ENCODE assay signal across 10 mouse cellular contexts in the genomic region with DNA sequence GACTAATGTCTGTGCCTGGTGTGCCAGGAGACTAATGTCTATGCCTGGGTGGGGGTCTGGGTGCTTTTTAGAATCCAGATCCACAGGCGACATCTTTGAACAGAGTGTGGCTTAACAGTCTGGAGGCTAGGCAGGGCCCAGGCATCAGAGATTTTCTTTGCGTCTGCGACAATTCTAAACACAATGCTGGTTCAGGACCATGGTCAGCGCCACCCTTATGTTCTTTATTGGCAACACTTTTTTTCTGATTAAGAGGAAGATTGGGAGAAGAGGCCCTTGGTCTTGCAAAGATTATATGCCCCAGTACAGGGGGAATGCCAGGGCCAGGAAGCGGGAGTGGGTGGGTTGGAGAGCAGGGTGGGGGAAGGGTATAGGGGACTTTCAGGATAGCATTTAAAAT.
DNase-seq lines count a peak whose midpoint lies in the region; ATAC-seq and TF ChIP-seq lines count a peak whose summit lies in the region.
"Had no signal": no experiment of that assay in that cellular context is flagged by ENCODE, and none has a peak within 500 bp of the region (broad histone marks: within the 10 kb centered on the region; RNA-seq: fewer than 3 reads in every experiment).

No protein-coding gene starts in this region.

- 37% methylated on average over 5 of the region's 5 CpGs for WGBS in thymus, adult 2 months

- no peak for TF ChIP-seq POLR2A in thymus, adult 2 months (IDR thresholded peaks at IDR 0.05; ENCODE audit: control insufficient read depth, extremely low read depth, insufficient read depth, low read length, poor library complexity)

- intact Hi-C loops in gastrocnemius, postnatal 36 days (cut with DNase I), result no loop called here

- no peak overlapping the region for H3K4me3 ChIP-seq in thymus, adult 2 months (ENCODE audit: control insufficient read depth, insufficient read depth, low read length)
- H3K4me3 ChIP-seq: limb, embryonic 15.5 days had no signal

- no peak for TF ChIP-seq CTCF in thymus, adult 2 months (IDR thresholded peaks at IDR 0.05; ENCODE audit: borderline replicate concordance, control insufficient read depth, extremely low read depth, insufficient read depth, low read length, poor library complexity)

- no peak overlapping the region for H3K27ac ChIP-seq in thymus, adult 2 months (ENCODE audit: control insufficient read depth, insufficient read depth, low read length)
- H3K27ac ChIP-seq: limb, embryonic 15.5 days had no signal

- H3K4me1 ChIP-seq in thymus, adult 2 months (replicated peaks; ENCODE audit: control insufficient read depth, insufficient read depth, low read length), result no peaks in the 10 kb centered on the region
- H3K4me1 ChIP-seq: limb, embryonic 15.5 days had no signal

- DNase-seq in gastrocnemius, postnatal 10 days, result peak; percentile 41
- DNase-seq in gastrocnemius, postnatal 36 days, result no peak
- peak; percentile 9 for DNase-seq in thymus, adult 2 months
- DNase-seq in thymus, adult 18-20 months, result no peak
- DNase-seq in kidney, postnatal 25 days, result peak; percentile 38 to 69
- DNase-seq in thymus, postnatal 14 days, result peak; percentile 13
- no peak for DNase-seq in layer of hippocampus, adult 18-20 months (ENCODE audit: low spot score in 2 of 2)
- DNase-seq: right cerebral cortex, postnatal 14 days had no signal

- H3K36me3 ChIP-seq in thymus, adult 2 months (ENCODE audit: control insufficient read depth, insufficient read depth, low read length), result no peaks in the 10 kb centered on the region
- H3K36me3 ChIP-seq: limb, embryonic 15.5 days had no signal

- no peaks in the 10 kb centered on the region for H3K27me3 ChIP-seq in thymus, adult 2 months (ENCODE audit: control insufficient read depth, insufficient read depth, low read length)

- ATAC-seq in activated CD4-positive, CD25-positive, alpha-beta regulatory T cell, adult 4 months, result no peak

Comparison
In these comparisons a context has a peak if more than half of its experiments do, and no peak if none do; other contexts are left out.
1. DNase-seq: peak in gastrocnemius, postnatal 10 days (single experiment), thymus, adult 2 months (single experiment), kidney, postnatal 25 days (2 of 2) and thymus, postnatal 14 days (single experiment); none in gastrocnemius, postnatal 36 days (0 of 2), thymus, adult 18-20 months (0 of 2) and layer of hippocampus, adult 18-20 months (0 of 2).